Mouse (Mus musculus): Measurements from ENCODE around the gene Etnk2. TPM values are rescaled to one million over a fixed set of nuclear protein-coding genes. Genes with fewer than 3 reads are reported as not detected.

Gene Etnk2
- polyA plus RNA-seq, 1 experiment from 2014 or later = 3.0 TPM

- DNase-seq (ENCODE audit: low spot score) = no peak
- 81% methylated on average over 4 of the region's 4 CpGs for WGBS
Observed at GRCm38 (mm10) chr1:133370352-133370751, 7.0 kb downstream of the Etnk2 start.

GRCm38 (mm10) chr1:133371431-133371830 lies 8.1 kb downstream of the Etnk2 start:
- Histone ChIP-seq H3K4me3 (ENCODE audit: low read depth, low read length) (no peak overlapping the region), H3K4me2 (ENCODE audit: low read depth) (no peak overlapping the region), H3K27me3 (ENCODE audit: control insufficient read depth, insufficient read depth, low read length) (no peaks in the 10 kb centered on the region), H3K36me3 (ENCODE audit: control insufficient read depth, insufficient read depth, low read length) (no peaks in the 10 kb centered on the region), H3K9me3 (ENCODE audit: control insufficient read depth, low read length) (no peaks in the 10 kb centered on the region), H3K27ac (ENCODE audit: low read depth, low read length) (no peak overlapping the region), H3K9ac (ENCODE audit: low read length) (no peak overlapping the region), H3K4me1 (ENCODE audit: control insufficient read depth, insufficient read depth, low read length) (peaks cover 17% of the 10 kb centered on the region)
- WGBS = 79% methylated on average over 6 of the region's 6 CpGs
- no peak for ATAC-seq (ENCODE audit: insufficient read depth, low FRiP score, low TSS enrichment)
- DNase-seq (ENCODE audit: low spot score) = no peak

More at GRCm38 (mm10) chr1:133370352-133370751, 7.0 kb downstream of the Etnk2 start:
- H3K9ac ChIP-seq (ENCODE audit: low read length) = no peak overlapping the region
- no peaks in the 10 kb centered on the region for H3K36me3 ChIP-seq (ENCODE audit: control insufficient read depth, insufficient read depth, low read length)
- H3K4me3 ChIP-seq (ENCODE audit: low read depth, low read length) = no peak overlapping the region
- H3K4me2 ChIP-seq (ENCODE audit: low read depth) = no peak overlapping the region
- H3K4me1 ChIP-seq (ENCODE audit: control insufficient read depth, insufficient read depth, low read length) = peaks cover 17% of the 10 kb centered on the region
- no peak for ATAC-seq (ENCODE audit: insufficient read depth, low FRiP score, low TSS enrichment)
- no peak overlapping the region for H3K27ac ChIP-seq (ENCODE audit: low read depth, low read length)
- H3K9me3 ChIP-seq (ENCODE audit: control insufficient read depth, low read length) = no peaks in the 10 kb centered on the region
- H3K27me3 ChIP-seq (ENCODE audit: control insufficient read depth, insufficient read depth, low read length) = no peaks in the 10 kb centered on the region

- Histone ChIP-seq H3K9ac (ENCODE audit: low read length) (no peak overlapping the region; the same call in 1 of the 2 replicates), H3K27me3 (ENCODE audit: control insufficient read depth, insufficient read depth, low read length) (no peaks in the 10 kb centered on the region), H3K4me2 (ENCODE audit: low read depth) (no peak overlapping the region), H3K27ac (ENCODE audit: low read depth, low read length) (no peak overlapping the region), H3K4me3 (ENCODE audit: low read depth, low read length) (no peak overlapping the region), H3K36me3 (ENCODE audit: control insufficient read depth, insufficient read depth, low read length) (no peaks in the 10 kb centered on the region), H3K4me1 (ENCODE audit: control insufficient read depth, insufficient read depth, low read length) (peaks cover 17% of the 10 kb centered on the region), H3K9me3 (ENCODE audit: control insufficient read depth, low read length) (no peaks in the 10 kb centered on the region)
- ATAC-seq (ENCODE audit: insufficient read depth, low FRiP score, low TSS enrichment) (no peak), DNase-seq (ENCODE audit: low spot score) (no peak)
- WGBS = 61% methylated on average over 8 of the region's 8 CpGs
Observed at GRCm38 (mm10) chr1:133372113-133372512, 8.7 kb downstream of the Etnk2 start.

GRCm38 (mm10) chr1:133375696-133376346 lies 12.4 kb downstream of the Etnk2 start:
- DNase-seq (ENCODE audit: low spot score) (no peak), ATAC-seq (ENCODE audit: insufficient read depth, low FRiP score, low TSS enrichment) (no peak)
- Histone ChIP-seq H3K4me1 (ENCODE audit: control insufficient read depth, insufficient read depth, low read length) (peaks cover 9% of the 10 kb centered on the region), H3K27me3 (ENCODE audit: control insufficient read depth, insufficient read depth, low read length) (no peaks in the 10 kb centered on the region), H3K9ac (ENCODE audit: low read length) (no peak overlapping the region), H3K9me3 (ENCODE audit: control insufficient read depth, low read length) (no peaks in the 10 kb centered on the region), H3K4me3 (ENCODE audit: low read depth, low read length) (no peak overlapping the region), H3K36me3 (ENCODE audit: control insufficient read depth, insufficient read depth, low read length) (no peaks in the 10 kb centered on the region), H3K4me2 (ENCODE audit: low read depth) (no peak overlapping the region), H3K27ac (ENCODE audit: low read depth, low read length) (no peak overlapping the region)
- WGBS = 58% methylated on average over 10 of the region's 10 CpGs

- Histone ChIP-seq H3K9me3 (ENCODE audit: control insufficient read depth, low read length) (no peaks in the 10 kb centered on the region), H3K4me2 (ENCODE audit: low read depth) (no peak overlapping the region), H3K4me1 (ENCODE audit: control insufficient read depth, insufficient read depth, low read length) (peaks cover 4% of the 10 kb centered on the region), H3K27me3 (ENCODE audit: control insufficient read depth, insufficient read depth, low read length) (no peaks in the 10 kb centered on the region), H3K9ac (ENCODE audit: low read length) (no peak overlapping the region), H3K4me3 (ENCODE audit: low read depth, low read length) (no peak overlapping the region), H3K36me3 (ENCODE audit: control insufficient read depth, insufficient read depth, low read length) (no peaks in the 10 kb centered on the region), H3K27ac (ENCODE audit: low read depth, low read length) (no peak overlapping the region)
- 92% methylated on average over 5 of the region's 5 CpGs for WGBS
- no peak for DNase-seq (ENCODE audit: low spot score)
- no peak for ATAC-seq (ENCODE audit: insufficient read depth, low FRiP score, low TSS enrichment)
Observed at GRCm38 (mm10) chr1:133377547-133377946, 14.2 kb downstream of the Etnk2 start.

GRCm38 (mm10) chr1:133379254-133379985 lies 16.0 kb downstream of the Etnk2 start:
- Histone ChIP-seq H3K9ac (ENCODE audit: low read length) (no peak overlapping the region), H3K36me3 (ENCODE audit: control insufficient read depth, insufficient read depth, low read length) (0 out of 2 replicates have a peak, but pooled peaks cover 2% of the 10 kb centered on the region), H3K27ac (ENCODE audit: low read depth, low read length) (no peak overlapping the region), H3K4me1 (ENCODE audit: control insufficient read depth, insufficient read depth, low read length) (no peaks in the 10 kb centered on the region), H3K4me2 (ENCODE audit: low read depth) (no peak overlapping the region), H3K9me3 (ENCODE audit: control insufficient read depth, low read length) (no peaks in the 10 kb centered on the region), H3K27me3 (ENCODE audit: control insufficient read depth, insufficient read depth, low read length) (no peaks in the 10 kb centered on the region), H3K4me3 (ENCODE audit: low read depth, low read length) (no peak overlapping the region)
- ATAC-seq (ENCODE audit: insufficient read depth, low FRiP score, low TSS enrichment) = no peak
- no peak for DNase-seq (ENCODE audit: low spot score)
- WGBS = 63% methylated on average over 10 of the region's 10 CpGs

- no peak overlapping the region for H3K4me2 ChIP-seq (ENCODE audit: low read depth)
- H3K9me3 ChIP-seq (ENCODE audit: control insufficient read depth, low read length) = no peaks in the 10 kb centered on the region
- no peak for DNase-seq (ENCODE audit: low spot score)
- no peak overlapping the region for H3K9ac ChIP-seq (ENCODE audit: low read length)
- no peaks in the 10 kb centered on the region for H3K27me3 ChIP-seq (ENCODE audit: control insufficient read depth, insufficient read depth, low read length)
- 0 out of 2 replicates have a peak, but pooled peaks cover 2% of the 10 kb centered on the region for H3K36me3 ChIP-seq (ENCODE audit: control insufficient read depth, insufficient read depth, low read length)
- 79% methylated on average over 3 of the region's 3 CpGs for WGBS
- ATAC-seq (ENCODE audit: insufficient read depth, low FRiP score, low TSS enrichment) = no peak
- no peak overlapping the region for H3K4me3 ChIP-seq (ENCODE audit: low read depth, low read length)
- H3K4me1 ChIP-seq (ENCODE audit: control insufficient read depth, insufficient read depth, low read length) = no peaks in the 10 kb centered on the region
- no peak overlapping the region for H3K27ac ChIP-seq (ENCODE audit: low read depth, low read length)
Observed at GRCm38 (mm10) chr1:133379986-133380320, 16.6 kb downstream of the Etnk2 start.

- Histone ChIP-seq H3K9ac (ENCODE audit: low read length) (no peak overlapping the region), H3K4me2 (ENCODE audit: low read depth) (no peak overlapping the region), H3K4me3 (ENCODE audit: low read depth, low read length) (no peak overlapping the region), H3K4me1 (ENCODE audit: control insufficient read depth, insufficient read depth, low read length) (no peaks in the 10 kb centered on the region), H3K9me3 (ENCODE audit: control insufficient read depth, low read length) (no peaks in the 10 kb centered on the region), H3K27ac (ENCODE audit: low read depth, low read length) (no peak overlapping the region), H3K36me3 (ENCODE audit: control insufficient read depth, insufficient read depth, low read length) (0 out of 2 replicates have a peak, but pooled peaks cover 2% of the 10 kb centered on the region), H3K27me3 (ENCODE audit: control insufficient read depth, insufficient read depth, low read length) (no peaks in the 10 kb centered on the region)
- ATAC-seq (ENCODE audit: insufficient read depth, low FRiP score, low TSS enrichment) = no peak
- 80% methylated on average over 14 of the region's 14 CpGs for WGBS
- DNase-seq (ENCODE audit: low spot score) = peak; percentile 40
Observed at GRCm38 (mm10) chr1:133380347-133381065, 17.1 kb downstream of the Etnk2 start.

Data from neural tube, embryonic 11.5 days (tissue).